Mouse (Mus musculus): Measurements from ENCODE around the gene Gm28035.

Gene Gm28035

DNA sequence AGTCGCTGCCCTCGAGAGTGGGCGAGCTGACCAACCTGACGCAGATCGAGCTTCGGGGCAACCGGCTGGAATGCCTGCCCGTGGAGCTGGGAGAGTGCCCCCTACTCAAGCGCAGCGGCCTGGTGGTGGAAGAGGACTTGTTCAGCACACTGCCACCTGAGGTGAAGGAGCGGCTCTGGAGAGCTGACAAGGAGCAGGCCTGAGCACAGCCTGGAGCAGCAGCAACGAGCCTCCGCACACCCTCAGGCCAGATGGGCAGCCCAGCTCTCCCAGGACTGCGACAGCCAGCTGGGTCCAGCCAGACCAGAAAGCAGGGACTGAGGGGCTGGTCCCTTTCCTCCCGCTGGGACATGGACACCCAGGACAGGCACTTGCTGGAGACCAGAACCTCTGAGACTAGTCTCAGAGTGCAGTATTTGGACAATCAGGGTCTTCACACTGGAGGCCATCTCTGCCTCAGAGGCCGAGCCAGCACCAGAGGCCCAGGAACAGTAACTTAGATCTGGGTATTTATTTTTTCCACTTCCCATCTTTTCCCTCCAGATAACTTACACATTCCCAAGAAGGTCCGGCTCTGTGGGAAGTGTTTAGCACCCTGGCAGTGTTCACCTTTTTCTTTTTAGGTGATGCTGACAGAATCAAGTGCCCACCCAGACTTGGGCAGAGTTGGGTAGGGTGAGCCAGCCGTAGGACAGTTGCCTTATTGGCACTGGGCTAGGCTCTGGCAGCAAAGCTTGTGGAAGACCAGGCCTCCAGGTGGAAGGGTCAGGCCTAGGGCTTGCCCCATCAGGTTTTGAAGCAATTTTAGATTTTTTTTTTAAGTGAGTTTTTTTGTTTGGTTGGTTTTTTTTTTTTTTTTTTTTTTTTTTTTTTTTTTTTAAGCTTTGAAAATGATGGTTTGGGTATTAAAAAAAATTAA, 21.8 kb downstream of the Gm28035 start:
- DNase-seq (ENCODE audit: low spot score): no peak

DNA sequence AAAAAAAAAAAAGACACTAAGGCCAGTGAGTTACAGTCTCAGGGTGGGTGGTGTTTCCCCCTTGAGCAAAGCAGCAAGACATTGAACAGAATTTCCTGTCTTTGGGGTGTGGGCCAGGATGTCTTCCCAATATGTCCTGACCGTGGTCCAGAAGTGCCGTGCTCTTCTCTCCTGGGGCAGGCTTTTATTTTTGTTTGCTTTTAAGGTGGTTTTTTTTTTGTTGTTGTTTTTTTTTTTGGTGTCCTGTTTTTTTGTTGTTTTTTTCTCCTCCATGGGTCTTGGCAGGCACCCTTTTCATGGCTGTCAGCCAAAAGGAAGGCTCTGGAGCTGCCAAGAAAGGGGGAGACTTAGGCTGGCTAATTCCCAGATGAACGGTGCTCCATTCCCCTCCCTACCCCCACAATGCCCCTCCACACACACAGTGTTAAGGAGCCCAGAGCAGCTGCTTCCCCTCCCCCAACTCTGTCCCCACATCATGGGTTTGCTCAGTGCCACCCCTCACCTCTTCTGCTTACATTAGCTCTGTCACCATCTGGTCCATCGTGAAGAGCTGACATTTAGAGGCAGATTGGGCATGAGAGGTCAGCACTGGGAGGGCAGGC, 22.6 kb downstream of the Gm28035 start:
- DNase-seq (ENCODE audit: low spot score): no peak

DNA sequence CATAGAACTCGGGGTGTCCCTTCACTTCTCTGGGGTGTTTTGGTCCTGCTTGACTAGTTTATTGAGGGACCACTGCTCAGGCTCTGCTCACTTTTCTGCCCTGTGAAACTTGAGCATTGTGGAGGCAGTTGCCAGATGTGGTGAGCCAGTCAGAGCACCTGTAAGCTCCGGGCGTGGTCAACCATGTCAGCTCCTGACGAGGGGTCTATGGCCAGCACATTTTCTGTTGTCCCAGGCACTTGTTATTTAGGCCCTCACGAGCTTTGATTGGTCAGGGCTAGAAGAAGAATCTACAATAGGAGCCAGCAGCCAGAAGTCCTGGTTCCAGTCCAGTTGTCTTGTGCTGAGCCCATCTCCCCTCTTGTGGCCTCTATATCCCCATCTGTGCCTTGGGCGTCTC, 23.4 kb downstream of the Gm28035 start:
- DNase-seq (ENCODE audit: low spot score): no peak

DNA sequence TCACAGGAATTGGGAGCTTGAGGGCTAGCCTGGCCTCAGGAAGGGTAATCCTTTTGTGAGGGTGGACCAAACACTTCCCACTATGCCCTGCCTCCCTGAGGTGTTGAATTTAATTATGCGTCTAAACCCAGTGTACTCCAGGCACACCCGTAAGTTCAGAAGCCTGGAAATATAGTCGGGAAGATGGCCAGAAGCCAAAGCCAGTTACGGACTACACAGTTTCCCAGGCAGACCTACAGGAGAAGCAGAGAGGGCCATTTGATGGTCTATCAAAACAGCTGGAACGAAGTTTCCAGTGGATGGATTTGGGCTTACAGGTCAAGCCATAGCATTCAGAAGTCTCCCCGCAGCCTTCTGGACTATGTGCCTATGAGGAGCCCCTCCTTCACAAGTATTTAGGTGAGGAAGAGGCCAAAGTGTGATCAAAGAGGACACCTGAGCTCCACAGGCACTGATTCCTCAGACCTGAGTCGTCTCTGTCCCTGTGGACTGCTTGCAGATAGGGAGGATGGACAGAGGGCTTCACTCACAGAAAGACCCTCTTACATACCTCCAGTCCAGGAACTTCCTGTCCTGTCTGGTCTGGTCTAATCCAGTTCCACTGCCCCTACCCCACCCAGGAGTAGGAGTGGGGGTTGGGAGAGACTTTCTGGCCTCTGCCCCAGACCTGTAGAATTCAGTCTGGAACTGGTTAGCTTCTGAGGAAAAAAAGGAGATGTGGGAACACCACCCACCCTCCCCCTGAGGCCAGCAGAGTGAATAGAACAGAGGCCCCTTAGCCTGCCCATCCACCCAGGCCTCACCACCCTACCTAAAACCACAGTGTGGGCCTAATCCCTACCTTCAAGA, 24.5 kb downstream of the Gm28035 start:
- no peak for DNase-seq (ENCODE audit: low spot score)

DNA sequence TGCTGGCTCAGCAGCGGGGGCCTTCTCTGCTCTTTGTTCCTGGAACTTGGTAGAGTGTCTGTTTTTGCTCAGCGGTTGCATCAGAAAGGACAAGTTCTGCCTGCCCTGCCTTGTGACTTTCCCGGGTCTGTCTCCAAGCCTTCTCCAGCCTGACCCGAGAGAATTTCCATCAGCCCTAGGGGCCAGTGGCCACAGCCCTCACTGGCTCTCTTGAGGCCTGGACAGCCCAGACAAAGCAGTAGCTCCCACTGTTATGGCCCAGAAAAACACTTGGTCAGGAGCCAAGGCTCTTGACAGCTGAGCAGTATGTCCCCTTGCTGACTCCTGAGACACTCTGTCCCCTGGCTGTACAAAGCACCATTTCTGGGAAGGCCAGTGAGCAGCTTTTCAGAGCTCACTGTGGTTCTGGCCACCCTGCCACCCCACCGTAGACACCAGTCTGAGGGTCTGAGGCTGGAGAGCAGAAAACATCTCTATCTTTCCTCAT, 25.4 kb downstream of the Gm28035 start, which contains the start of gene Phyhd1:
TSS of gene Phyhd1 (plus strand) at position 437 of the 487 bp plus-strand sequence.
- DNase-seq (ENCODE audit: low spot score): no peak

DNA sequence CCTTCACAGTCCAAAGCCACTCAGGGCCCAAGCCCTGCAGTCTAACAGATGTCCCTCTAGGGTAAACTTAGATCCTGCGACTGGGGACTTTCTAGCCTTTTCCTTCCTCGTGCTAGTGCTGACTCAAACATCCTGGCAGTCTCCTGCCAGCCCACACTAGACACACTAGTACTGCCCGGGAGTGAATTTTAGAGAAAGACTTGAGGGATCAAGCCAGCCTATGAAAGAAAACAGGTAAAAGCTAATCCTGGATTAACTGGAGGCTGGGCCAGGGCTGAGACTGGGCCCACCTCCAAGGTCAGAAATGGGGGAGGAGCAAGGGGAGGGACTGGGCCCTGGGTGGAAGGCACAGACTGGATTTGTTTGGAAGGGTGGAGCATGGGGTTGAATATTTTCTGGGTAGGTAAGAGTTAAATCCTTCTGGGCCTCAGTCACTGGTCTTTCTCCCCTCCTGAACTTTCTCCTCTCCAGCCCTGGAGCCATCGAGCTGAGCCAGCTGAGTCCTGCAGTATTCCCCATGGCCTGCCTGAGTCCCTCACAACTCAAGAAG, 26.1 kb downstream of the Gm28035 start:
- no peak for DNase-seq (ENCODE audit: low spot score)

DNA sequence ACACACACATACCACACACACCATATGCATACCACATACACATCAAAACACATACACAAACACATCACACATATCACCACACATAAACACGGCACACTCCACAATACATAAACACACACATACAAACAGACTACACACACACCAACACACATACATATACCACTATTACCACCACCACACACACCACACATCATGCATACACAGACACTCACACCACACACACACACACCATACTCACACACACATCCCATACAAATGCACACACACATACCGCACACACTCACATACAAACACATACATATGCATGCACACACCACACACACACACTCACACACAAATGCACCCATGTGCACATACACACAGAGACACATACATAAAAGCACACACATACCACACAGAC, 27.1 kb downstream of the Gm28035 start:
- DNase-seq (ENCODE audit: low spot score): no peak

DNA sequence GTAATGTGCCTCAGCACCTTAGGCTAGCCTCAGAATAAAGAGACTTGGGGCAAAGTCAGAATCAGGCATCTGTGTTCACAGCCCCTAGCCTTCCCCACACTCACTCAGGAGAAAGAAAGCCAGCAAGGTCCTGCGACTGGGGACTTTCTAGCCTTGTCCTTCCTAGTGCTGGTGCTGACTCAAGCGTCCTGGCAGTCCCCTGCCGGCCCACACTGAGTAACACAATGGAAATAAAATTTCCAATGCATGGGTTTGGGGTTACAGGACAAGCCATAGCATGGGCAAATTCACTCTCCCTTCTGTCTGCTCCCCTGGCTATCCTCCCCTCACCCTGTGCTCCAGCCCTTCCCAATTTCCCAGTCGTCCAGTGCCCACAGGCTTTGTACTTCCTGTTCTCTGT, 28.0 kb downstream of the Gm28035 start:
- no peak for DNase-seq (ENCODE audit: low spot score)

DNA sequence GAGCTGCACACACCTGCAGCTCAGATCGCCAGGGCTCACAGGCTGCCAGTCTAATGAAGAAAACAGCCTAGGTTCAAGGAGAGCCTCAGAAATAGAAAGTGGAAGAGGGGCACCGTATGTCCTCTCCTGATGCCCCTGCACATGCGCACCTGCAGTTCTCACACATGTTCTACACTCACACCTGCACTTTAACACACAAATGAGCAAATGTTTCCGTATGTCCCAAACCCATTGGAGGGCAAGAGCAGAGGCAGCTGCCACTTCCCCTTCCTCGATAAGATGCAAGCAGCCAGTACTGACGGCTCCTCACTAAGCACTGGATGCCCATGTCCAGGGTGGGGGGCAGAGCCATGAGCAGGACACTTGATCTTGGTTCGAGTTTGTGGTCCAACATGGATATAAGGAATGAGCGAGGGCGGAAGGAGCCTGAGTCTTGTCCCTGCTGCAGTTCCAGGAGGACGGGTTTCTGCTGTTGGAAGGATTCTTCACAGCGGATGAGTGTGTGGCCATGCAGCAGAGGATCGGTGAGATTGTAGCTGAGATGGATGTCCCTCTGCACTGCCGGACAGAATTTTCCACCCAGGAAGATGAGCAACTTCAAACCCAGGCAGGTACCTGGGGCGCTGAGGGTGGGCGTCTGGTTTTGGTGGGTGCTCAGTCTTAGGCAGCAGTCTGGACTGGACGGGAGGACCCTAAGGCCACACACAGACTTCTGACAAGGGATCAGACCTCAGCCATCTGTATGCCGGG, 29.0 kb downstream of the Gm28035 start:
- DNase-seq (ENCODE audit: low spot score): no peak

DNA sequence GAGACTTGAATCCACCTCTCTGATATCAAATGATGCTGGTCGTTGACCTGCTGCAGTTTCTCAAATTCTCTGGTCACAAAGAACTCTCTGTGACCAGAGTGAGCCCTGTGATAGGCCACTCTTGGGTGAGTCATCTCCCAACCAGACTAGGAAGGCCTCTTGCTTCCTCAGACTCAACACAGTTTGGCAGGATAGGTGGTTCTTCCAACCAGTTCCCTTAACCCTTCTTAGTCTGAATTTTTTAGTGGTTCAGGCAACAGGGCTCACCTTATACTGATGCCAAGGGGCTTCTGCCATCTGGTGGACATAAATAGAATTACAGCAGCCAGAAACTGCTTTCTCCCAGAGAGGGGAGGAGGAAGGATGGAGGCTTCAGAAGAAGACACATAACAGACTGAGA, 29.8 kb downstream of the Gm28035 start:
- peak; percentile 44 for DNase-seq (ENCODE audit: low spot score)

DNA sequence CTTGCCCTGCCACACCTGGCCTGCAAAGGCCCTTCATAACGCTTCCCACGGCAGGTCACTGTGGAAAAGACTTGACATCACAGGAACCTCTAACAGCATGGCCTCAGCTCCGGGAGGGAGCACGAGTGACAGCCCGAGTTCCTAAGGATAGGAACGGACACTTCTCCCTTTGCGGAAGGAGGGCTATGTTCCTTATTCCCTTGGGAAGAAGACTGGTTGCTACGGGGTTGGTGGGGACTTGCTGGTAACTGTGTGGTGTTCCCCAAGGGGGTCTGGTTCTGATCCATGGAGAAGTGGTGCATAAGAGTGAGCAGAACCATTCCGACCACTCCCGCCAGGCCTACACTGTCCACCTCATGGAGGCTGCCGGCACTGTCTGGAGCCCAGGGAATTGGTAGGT, 40.4 kb downstream of the Gm28035 start, which contains the start of gene Gm28038:
TSS of gene Gm28038 (plus strand) at position 301 of the 400 bp plus-strand sequence.
- no peak for DNase-seq (ENCODE audit: low spot score)

DNA sequence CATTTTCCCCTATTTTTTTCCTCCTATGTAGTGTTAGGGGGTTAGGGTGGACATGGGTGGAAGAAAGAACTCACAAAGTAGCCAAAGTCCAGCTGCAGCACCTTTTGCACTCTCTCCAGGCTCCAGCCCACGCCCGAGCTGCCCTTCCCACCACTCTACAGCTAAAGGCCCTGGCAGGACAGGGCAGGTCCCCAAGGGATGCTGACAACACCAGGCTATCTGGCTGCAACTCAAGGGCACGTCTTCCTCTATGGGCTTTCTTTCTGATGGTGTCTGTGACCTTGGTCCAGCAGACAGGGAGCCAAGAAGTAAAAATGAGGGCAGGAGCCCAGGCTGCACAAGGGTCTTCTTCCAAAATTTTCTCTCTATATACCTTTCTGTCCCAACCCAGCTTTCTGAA, 41.3 kb downstream of the Gm28035 start:
- no peak for DNase-seq (ENCODE audit: low spot score)

DNA sequence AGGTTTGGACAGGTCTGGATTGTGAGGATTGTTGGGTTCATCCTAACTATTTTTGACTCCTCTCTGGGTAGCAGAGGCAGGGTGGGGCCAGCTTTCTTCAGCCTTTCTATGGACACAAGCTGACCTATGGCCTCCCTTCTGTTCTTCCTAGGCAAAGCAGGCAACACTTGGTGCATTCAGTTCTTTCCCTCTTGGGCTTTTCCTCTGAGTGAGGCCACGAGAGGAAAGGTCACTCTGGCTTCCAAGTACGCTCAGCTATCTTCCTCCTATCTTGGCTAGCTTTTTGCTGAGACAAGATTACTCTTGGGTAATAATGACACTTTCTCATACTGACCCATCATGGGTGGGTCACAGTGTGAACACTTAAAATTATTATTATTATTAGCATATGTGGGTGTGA, 42.8 kb downstream of the Gm28035 start:
- no peak for DNase-seq (ENCODE audit: low spot score)

DNA sequence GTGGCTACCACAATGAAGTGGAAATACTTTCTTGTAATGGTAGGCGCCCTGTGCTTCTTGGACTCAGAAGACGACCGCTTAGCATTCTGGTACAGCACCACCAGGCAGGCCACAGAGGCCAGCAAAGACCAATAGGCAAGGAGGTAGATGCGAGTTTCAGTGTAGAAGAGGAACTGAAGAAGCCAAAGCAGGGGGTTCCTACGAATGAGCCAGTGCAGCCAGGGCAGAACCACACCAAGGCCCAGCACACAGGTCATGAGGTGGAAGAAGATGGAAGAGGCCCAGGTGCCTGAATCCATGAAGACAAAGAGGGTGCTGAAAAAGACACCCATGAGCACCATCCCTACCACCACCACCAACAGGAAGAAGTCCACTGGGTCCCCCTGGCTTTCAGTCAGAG, 44.6 kb downstream of the Gm28035 start:
- no peak for DNase-seq (ENCODE audit: low spot score)

DNA sequence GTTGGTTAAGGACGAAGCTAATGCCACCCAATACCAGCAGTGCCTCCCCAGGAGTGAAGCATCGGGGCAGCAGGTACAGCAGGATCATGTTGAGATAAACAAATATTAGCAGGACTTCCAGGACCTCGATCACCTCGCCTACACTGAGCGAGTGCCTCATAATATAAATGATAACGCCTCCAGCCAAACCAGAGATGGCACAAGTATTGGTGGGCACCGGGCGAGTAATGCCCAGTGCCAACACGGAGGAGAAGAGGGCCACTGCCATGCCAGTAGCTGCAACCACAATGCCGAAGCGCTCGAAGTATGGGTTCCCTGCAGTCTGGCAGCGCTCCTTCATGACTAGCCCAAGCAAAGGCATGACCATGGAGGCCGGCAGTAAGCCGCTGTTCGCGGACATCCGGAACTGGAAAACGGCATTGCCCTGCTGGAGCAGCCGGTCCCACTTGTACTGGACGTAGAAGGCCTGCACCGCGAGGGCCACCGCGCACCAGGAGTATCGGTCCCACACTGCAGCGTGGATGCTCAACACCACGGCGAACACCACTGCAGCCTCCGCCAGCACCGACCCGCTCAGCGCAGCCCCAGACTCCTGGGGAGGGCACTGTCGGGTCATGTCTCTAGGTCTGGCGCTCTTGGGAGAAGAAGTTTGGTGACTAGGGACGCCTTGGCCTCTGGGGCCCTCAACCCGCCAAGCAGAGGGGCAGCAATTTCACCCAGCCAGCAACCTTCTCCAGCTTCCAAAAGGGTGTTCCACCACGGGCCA, 45.2 kb downstream of the Gm28035 start:
- no peak for DNase-seq (ENCODE audit: low spot score)

DNA sequence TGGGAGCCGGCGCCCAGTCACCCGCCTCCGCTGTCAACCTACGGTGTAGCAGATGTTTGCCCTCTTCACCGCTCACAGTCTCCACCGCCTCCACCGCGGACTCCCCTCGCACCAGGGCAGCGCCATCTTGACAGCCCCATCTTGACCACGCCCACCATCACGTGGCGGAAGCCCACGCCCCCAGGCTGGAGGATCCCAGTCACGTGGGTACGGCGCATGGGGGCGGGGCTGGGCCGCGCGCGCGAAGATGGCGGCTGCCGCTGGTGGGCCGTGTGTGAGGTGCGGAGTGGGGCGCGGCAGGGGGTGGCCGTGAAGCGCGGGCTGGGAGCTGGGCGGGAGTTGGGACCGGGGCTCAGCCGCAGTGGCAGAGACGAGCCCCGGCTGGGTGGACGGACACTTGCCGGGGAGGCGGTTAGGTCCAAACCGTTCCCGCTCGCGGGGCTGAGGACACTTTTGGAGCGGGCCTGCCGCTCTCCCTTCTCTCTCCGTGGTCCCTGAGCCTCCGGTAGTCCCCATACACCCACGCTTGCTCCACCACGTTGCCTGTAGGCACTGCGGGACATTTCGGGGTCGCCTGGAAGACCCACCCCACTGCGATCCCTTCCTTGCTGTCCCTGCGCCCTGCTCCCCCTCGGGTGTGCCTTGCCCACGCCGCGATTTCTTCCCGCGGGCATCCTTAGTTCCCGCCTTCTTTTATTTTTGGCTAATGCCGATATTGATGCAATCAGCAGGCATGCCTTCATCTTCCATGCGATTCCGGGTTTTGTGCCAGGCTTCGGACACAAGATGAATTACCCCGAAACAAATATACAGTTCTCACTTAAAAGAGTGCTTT, 46.0 kb downstream of the Gm28035 start, which contains the start of the genes Dolk and Nup188:
TSS of gene Dolk (minus strand) at position 143 of the 835 bp plus-strand sequence.
TSS of gene Nup188 (plus strand) at position 206 of the 835 bp plus-strand sequence.
- peak; percentile 98 for DNase-seq (ENCODE audit: low spot score)

DNA sequence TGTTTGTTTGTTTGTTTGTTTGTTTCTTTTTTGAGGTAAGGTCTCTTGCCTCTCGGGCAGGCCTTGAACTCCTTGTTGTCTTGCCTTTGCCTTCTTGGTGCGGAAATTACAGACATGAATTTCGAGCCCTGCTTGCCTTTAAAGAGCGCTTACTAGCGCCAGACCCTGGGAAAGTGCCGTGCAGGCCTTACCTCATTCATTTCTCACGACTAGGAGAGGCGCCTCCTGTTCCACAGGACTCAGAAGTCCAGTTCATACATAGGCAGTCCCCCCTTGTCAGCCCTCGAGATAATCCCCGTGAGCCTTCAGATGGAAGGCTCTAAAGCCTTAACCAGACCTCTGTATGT, 46.6 kb downstream of the Gm28035 start:
- DNase-seq (ENCODE audit: low spot score): peak; percentile 9

DNA sequence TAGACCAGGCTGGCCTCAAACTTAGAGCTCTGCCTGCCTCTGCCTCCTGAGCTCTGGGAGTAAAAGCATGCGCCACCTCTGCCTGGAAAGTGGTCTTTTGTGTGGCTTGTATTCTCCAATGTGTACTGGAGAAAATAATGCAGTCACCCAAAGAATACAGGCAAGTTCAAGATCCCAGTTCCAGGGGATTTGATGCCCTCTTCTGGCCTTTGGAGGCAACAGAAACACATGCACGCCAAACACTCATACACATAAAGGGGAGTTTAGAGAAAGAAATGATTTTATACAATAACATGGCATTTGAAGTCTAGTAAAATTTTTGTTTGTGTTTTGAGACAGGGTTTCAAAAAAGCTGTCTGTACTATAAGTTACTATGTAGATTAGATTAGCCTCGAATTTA, 59.2 kb downstream of the Gm28035 start:
- DNase-seq (ENCODE audit: low spot score): no peak

DNA sequence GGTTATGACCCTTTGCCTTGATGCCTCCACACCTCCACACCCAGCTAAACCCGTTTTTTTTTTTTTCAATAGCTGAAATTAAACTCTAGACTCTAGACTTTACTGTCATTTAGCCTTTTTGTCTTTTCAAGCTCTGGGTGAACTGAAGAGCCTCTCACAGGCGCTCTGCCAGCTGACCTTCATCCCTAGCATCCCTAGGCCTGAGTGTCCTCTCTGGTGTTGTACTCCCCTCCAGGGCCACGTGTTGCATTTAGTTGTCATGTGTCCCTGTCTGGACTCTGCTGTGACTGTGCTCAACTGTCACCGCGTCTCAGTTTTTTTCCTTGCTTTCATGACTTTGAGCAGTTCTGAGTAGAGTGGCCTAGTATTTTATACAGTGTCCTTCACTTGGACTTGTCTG, 59.6 kb downstream of the Gm28035 start:
- no peak for DNase-seq (ENCODE audit: low spot score)

DNA sequence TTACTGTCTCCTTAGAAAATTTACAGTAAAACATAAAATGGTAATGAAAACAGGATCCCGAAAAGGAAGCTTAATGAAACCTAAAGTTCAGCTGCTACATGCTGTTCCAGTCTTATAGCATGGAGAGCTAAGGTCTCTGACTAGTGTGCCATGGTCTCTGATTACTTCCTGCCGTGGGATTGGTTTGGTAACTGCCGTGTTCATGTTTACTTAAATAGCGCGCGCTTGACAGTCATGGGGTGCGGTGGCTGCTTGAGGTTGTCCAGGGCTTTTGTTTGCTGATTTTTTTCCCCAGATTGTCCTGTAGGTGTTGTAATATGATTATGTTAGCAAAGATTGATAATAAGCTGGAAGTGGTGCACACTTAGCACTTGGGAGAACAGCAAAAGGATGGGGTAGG, 65.7 kb downstream of the Gm28035 start:
- DNase-seq (ENCODE audit: low spot score): no peak

Measured in spleen, adult 12 weeks (tissue).